Mouse (Mus musculus) cerebellum, adult 2 months (tissue): ENCODE data around the gene Pgbd5.

Source experiments
- CTCF ChIP-seq: fragments of 200-500 bp; IDR thresholded peaks from 2 replicates; pipeline ENCODE4 v1.5.1; 2011; ENCODE audit warnings: low read depth, mild to moderate bottlenecking, control low read depth, low read length, moderate library complexity, borderline replicate concordance; ENCODE audit not compliant: insufficient read depth
- POLR2A ChIP-seq: fragments of 200-500 bp; IDR thresholded peaks from 2 replicates; pipeline ENCODE4 v1.6.1; 2011; ENCODE audit warnings: low read length, control low read depth, borderline replicate concordance; ENCODE audit not compliant: insufficient read depth

GRCm38 (mm10) chr8:124461103-124461502, 21.6 kb upstream of the Pgbd5 start:
- TF ChIP-seq POLR2A (no peak), CTCF (no peak)
